Mouse (Mus musculus) CH12.LX (cell line): Measurements from ENCODE around the gene Rfc5. TPM values are rescaled to one million over a fixed set of nuclear protein-coding genes. Genes with fewer than 3 reads are reported as not detected.
A peak's percentile ranks its signal among the peaks of the same experiment; 100 is the strongest.

ENCODE experiments used
- DNase-seq: peaks from one replicate; pipeline ENCODE4 v3.0.0-alpha.2; 2013; ENCODE audit errors: extremely low read depth
- H3K27ac ChIP-seq: 2 replicates; pipeline ENCODE4 v1.5.1; 2012; ENCODE audit warnings: low read depth, mild to moderate bottlenecking, control low read depth, moderate library complexity; ENCODE audit not compliant: insufficient read depth
- H3K27me3 ChIP-seq: replicated peaks from 2 replicates; pipeline ENCODE3; 2012; ENCODE audit warnings: inconsistent platforms
- H3K36me3 ChIP-seq, 2 experiments: replicated peaks in 1 of 2; 2 replicates each; pipeline versions ENCODE3 to v1.6.1; 2012; ENCODE audit warnings: inconsistent platforms in 1 of 2, low read length in 1 of 2, mild to moderate bottlenecking in 1 of 2, mixed read lengths in 1 of 2, moderate library complexity in 1 of 2; ENCODE audit not compliant: control insufficient read depth in 1 of 2, insufficient read depth in 1 of 2
- H3K4me1 ChIP-seq, 2 experiments: 2 replicates each; pipeline ENCODE4 v1.6.1; 2012; ENCODE audit warnings: inconsistent platforms in 1 of 2, moderate library complexity in 1 of 2; ENCODE audit not compliant: insufficient read depth in 2 of 2, control insufficient read depth in 1 of 2
- H3K4me2 ChIP-seq: 2 replicates; pipeline ENCODE4 v1.6.1; 2012; ENCODE audit warnings: low read depth, mild to moderate bottlenecking, control low read depth; ENCODE audit not compliant: poor library complexity, insufficient read depth, severe bottlenecking
- H3K4me3 ChIP-seq, 3 experiments: fragments of 150-350 bp in 1 of 3; sonication (generic) in 1 of 3; replicated peaks in 1 of 3; 2 replicates each; pipeline versions ENCODE3 to v1.5.1; 2011 to 2012; ENCODE audit warnings: low read depth in 2 of 3, low read length in 2 of 3, mild to moderate bottlenecking in 2 of 3, moderate library complexity in 2 of 3, control low read depth in 1 of 3, improper control_type of control experiment in 1 of 3, inconsistent platforms in 1 of 3, mixed read lengths in 1 of 3; ENCODE audit not compliant: poor library complexity in 1 of 3
- H3K79me2 ChIP-seq: replicated peaks from 2 replicates; pipeline ENCODE4 v1.6.1; 2012; ENCODE audit warnings: mild to moderate bottlenecking, moderate library complexity; ENCODE audit not compliant: control insufficient read depth, poor library complexity, insufficient read depth, severe bottlenecking; ENCODE audit errors: extremely low read depth
- H3K9ac ChIP-seq: 2 replicates; pipeline ENCODE4 v1.6.1; 2012; ENCODE audit warnings: low read depth, mild to moderate bottlenecking, control low read depth, moderate library complexity; ENCODE audit not compliant: insufficient read depth
- H3K9me3 ChIP-seq: replicated peaks from 2 replicates; pipeline ENCODE3; 2012; ENCODE audit warnings: low read length, inconsistent platforms, mixed read lengths
- BHLHE40 ChIP-seq: IDR thresholded peaks from 2 replicates; pipeline ENCODE4 v1.6.1; 2011; ENCODE audit warnings: mild to moderate bottlenecking, low read depth, low read length, improper control_type of control experiment
- CHD1 ChIP-seq: IDR thresholded peaks from 2 replicates; pipeline ENCODE4 v1.6.1; 2012; ENCODE audit warnings: low read depth, low read length, improper control_type of control experiment, inconsistent platforms
- CHD2 ChIP-seq: IDR thresholded peaks from 2 replicates; pipeline ENCODE4 v1.6.1; 2011; ENCODE audit warnings: low read length, improper control_type of control experiment
- CTCF ChIP-seq, 2 experiments: IDR thresholded peaks in 1 of 2; conservative IDR thresholded peaks in 1 of 2; 2 replicates each; pipeline ENCODE4 v1.5.1; 2011 to 2012; ENCODE audit warnings: low read depth in 2 of 2, low read length in 2 of 2, improper control_type of control experiment in 1 of 2, inconsistent platforms in 1 of 2, mild to moderate bottlenecking in 1 of 2, moderate library complexity in 1 of 2
- E2F4 ChIP-seq: IDR thresholded peaks from 2 replicates; pipeline ENCODE4 v1.6.1; 2011; ENCODE audit warnings: low read depth, low read length, improper control_type of control experiment; ENCODE audit not compliant: insufficient replicate concordance
- ELF1 ChIP-seq: IDR thresholded peaks from 2 replicates; pipeline ENCODE4 v1.6.1; 2014; ENCODE audit warnings: low read depth, mild to moderate bottlenecking, inconsistent platforms, low read length, improper control_type of control experiment
- EP300 ChIP-seq: IDR thresholded peaks from 2 replicates; pipeline ENCODE4 v1.6.1; 2011; ENCODE audit warnings: low read length, improper control_type of control experiment
- ETS1 ChIP-seq: conservative IDR thresholded peaks from 2 replicates; pipeline ENCODE4 v1.6.1; 2012; ENCODE audit warnings: low read depth, mild to moderate bottlenecking, inconsistent platforms, low read length, improper control_type of control experiment, moderate library complexity
- GABPA ChIP-seq: IDR thresholded peaks from 2 replicates; pipeline ENCODE4 v1.6.1; 2012; ENCODE audit warnings: low read depth, low read length, improper control_type of control experiment, inconsistent platforms; ENCODE audit not compliant: insufficient replicate concordance
- HCFC1 ChIP-seq: IDR thresholded peaks from 2 replicates; pipeline ENCODE4 v1.6.1; 2012; ENCODE audit warnings: low read depth, mild to moderate bottlenecking, inconsistent platforms, low read length, improper control_type of control experiment
- IRF4 ChIP-seq: IDR thresholded peaks from 2 replicates; pipeline ENCODE4 v1.6.1; 2014; ENCODE audit warnings: low read depth, mild to moderate bottlenecking, inconsistent platforms, low read length, improper control_type of control experiment
- JUN ChIP-seq: IDR thresholded peaks from 2 replicates; pipeline ENCODE4 v1.6.1; 2011; ENCODE audit warnings: low read depth, mild to moderate bottlenecking, low read length, improper control_type of control experiment, moderate library complexity; ENCODE audit not compliant: insufficient read depth
- JUND ChIP-seq: conservative IDR thresholded peaks from 2 replicates; pipeline ENCODE4 v1.6.1; 2011; ENCODE audit warnings: low read depth, low read length, improper control_type of control experiment
- KAT2A ChIP-seq: IDR thresholded peaks from 2 replicates; pipeline ENCODE4 v1.6.1; 2012; ENCODE audit warnings: low read length, improper control_type of control experiment, inconsistent platforms; ENCODE audit not compliant: insufficient replicate concordance
- MAFK ChIP-seq: IDR thresholded peaks from 2 replicates; pipeline ENCODE4 v1.6.1; 2011; ENCODE audit warnings: low read length, improper control_type of control experiment; ENCODE audit not compliant: insufficient replicate concordance
- MAX ChIP-seq: IDR thresholded peaks from 2 replicates; pipeline ENCODE4 v1.6.1; 2011; ENCODE audit warnings: low read length, improper control_type of control experiment
- MAZ ChIP-seq: IDR thresholded peaks from 2 replicates; pipeline ENCODE4 v1.6.1; 2012; ENCODE audit warnings: low read depth, mild to moderate bottlenecking, inconsistent platforms, low read length, improper control_type of control experiment, moderate library complexity
- MEF2A ChIP-seq: IDR thresholded peaks from 2 replicates; pipeline ENCODE4 v1.6.1; 2014; ENCODE audit warnings: low read depth, mild to moderate bottlenecking, inconsistent platforms, low read length, improper control_type of control experiment, borderline replicate concordance
- MXI1 ChIP-seq: IDR thresholded peaks from 2 replicates; pipeline ENCODE4 v1.6.1; 2011; ENCODE audit warnings: mild to moderate bottlenecking, low read depth, low read length, improper control_type of control experiment
- MYC ChIP-seq: IDR thresholded peaks from 2 replicates; pipeline ENCODE4 v1.6.1; 2011; ENCODE audit warnings: low read depth, mild to moderate bottlenecking, improper control_type of control experiment, low read length
- NELFE ChIP-seq: IDR thresholded peaks from 2 replicates; pipeline ENCODE4 v1.6.1; 2011; ENCODE audit warnings: low read depth, low read length, improper control_type of control experiment
- NRF1 ChIP-seq: IDR thresholded peaks from 2 replicates; pipeline ENCODE4 v1.6.1; 2014; ENCODE audit warnings: low read depth, mild to moderate bottlenecking, inconsistent platforms, low read length, improper control_type of control experiment, moderate library complexity
- PAX5 ChIP-seq: IDR thresholded peaks from 2 replicates; pipeline ENCODE4 v1.6.1; 2012; ENCODE audit warnings: low read length, inconsistent platforms, mixed read lengths
- POLR2A ChIP-seq: IDR thresholded peaks from 2 replicates; pipeline ENCODE4 v1.6.1; 2011; ENCODE audit warnings: low read depth, mild to moderate bottlenecking, improper control_type of control experiment, low read length
- POLR2AphosphoS2 ChIP-seq: IDR thresholded peaks from 2 replicates; pipeline ENCODE4 v1.6.1; 2011; ENCODE audit warnings: low read depth, low read length, improper control_type of control experiment
- RAD21 ChIP-seq: IDR thresholded peaks from 2 replicates; pipeline ENCODE4 v1.6.1; 2011; ENCODE audit warnings: low read depth, mild to moderate bottlenecking, low read length, improper control_type of control experiment, moderate library complexity
- RCOR1 ChIP-seq: conservative IDR thresholded peaks from 2 replicates; pipeline ENCODE4 v1.6.1; 2012; ENCODE audit warnings: low read depth, mild to moderate bottlenecking, inconsistent platforms, low read length, improper control_type of control experiment
- SIN3A ChIP-seq: IDR thresholded peaks from 2 replicates; pipeline ENCODE4 v1.6.1; 2012; ENCODE audit warnings: low read length, improper control_type of control experiment, inconsistent platforms
- SMC3 ChIP-seq: IDR thresholded peaks from 2 replicates; pipeline ENCODE4 v1.6.1; 2011; ENCODE audit warnings: low read depth, low read length, improper control_type of control experiment
- TBP ChIP-seq: conservative IDR thresholded peaks from 2 replicates; pipeline ENCODE4 v1.6.1; 2011; ENCODE audit warnings: low read depth, low read length, improper control_type of control experiment
- TCF12 ChIP-seq: IDR thresholded peaks from 2 replicates; pipeline ENCODE4 v1.6.1; 2014; ENCODE audit warnings: low read depth, mild to moderate bottlenecking, inconsistent platforms, low read length, improper control_type of control experiment
- UBTF ChIP-seq: IDR thresholded peaks from 2 replicates; pipeline ENCODE4 v1.6.1; 2012; ENCODE audit warnings: low read depth, mild to moderate bottlenecking, inconsistent platforms, low read length, improper control_type of control experiment, moderate library complexity
- USF1 ChIP-seq: IDR thresholded peaks from 2 replicates; pipeline ENCODE4 v1.6.1; 2014; ENCODE audit warnings: low read depth, mild to moderate bottlenecking, inconsistent platforms, low read length, improper control_type of control experiment
- USF2 ChIP-seq: conservative IDR thresholded peaks from 2 replicates; pipeline ENCODE4 v1.6.1; 2011; ENCODE audit warnings: low read depth, low read length, improper control_type of control experiment
- ZC3H11A ChIP-seq: IDR thresholded peaks from 2 replicates; pipeline ENCODE4 v1.6.1; 2012; ENCODE audit warnings: low read depth, mild to moderate bottlenecking, inconsistent platforms, low read length, improper control_type of control experiment
- ZKSCAN1 ChIP-seq: IDR thresholded peaks from 2 replicates; pipeline ENCODE4 v1.6.1; 2012; ENCODE audit warnings: low read depth, inconsistent platforms, low read length, improper control_type of control experiment, borderline replicate concordance
- ZMIZ1 ChIP-seq: IDR thresholded peaks from 2 replicates; pipeline ENCODE4 v1.6.1; 2012; ENCODE audit warnings: low read depth, mild to moderate bottlenecking, inconsistent platforms, low read length, improper control_type of control experiment
- ZNF384 ChIP-seq: IDR thresholded peaks from 2 replicates; pipeline ENCODE4 v1.6.1; 2012; ENCODE audit warnings: low read depth, low read length, improper control_type of control experiment, inconsistent platforms
- dilution Hi-C: fragments of 300-500 bp; cut with MboI; formaldehyde crosslinking; loops from 2 replicates; pipeline ENCODE4 v1.14.3; 2020; ENCODE audit warnings: low sequenced_read_pairs; ENCODE audit not compliant: extremely low pct_unique_long_range_greater_than_20kb, extremely low pct_ligation_motif_present
- in situ Hi-C: fragments of 300-500 bp; cut with MboI; formaldehyde crosslinking; loops from 3 replicates; pipeline ENCODE4 v1.14.3; 2019; ENCODE audit warnings: low sequenced_read_pairs, low pct_ligation_motif_present, low pct_unique_long_range_greater_than_20kb, mixed read lengths
- polyA plus RNA-seq: library from polyadenylated mRNA; unstranded; fragments of >175 nt; gene quantifications from 2 replicates; pipeline ENCODE4 v1.2.1, GENCODE M21; 2012; ENCODE audit warnings: low read depth; ENCODE audit not compliant: insufficient read length
- total RNA-seq, 2 experiments: library from RNA; depleted of rRNA; stranded (reverse); fragments of 300-350 nt in 1 of 2; fragments of >200 nt in 1 of 2; gene quantifications; 2 replicates each; pipeline ENCODE4 v1.2.3; 2012 to 2014

The Rfc5 gene
- total and polyA plus RNA-seq, 3 experiments = 137 to 221 (median 186) TPM

- dilution Hi-C loops = no loop called here
- peak; percentile 69; the same call in 1 of the 2 replicates for TF ChIP-seq MEF2A
- 0 out of 2 replicates have a peak, but pooled peaks have one; percentile 14 for TF ChIP-seq HCFC1
- peak; percentile 50 for TF ChIP-seq POLR2A
- no peak for TF ChIP-seq CHD2
- TF ChIP-seq USF1 = no peak
- no peak for TF ChIP-seq ZKSCAN1
- TF ChIP-seq CTCF (conservative IDR thresholded peaks at IDR 0.05 in 1 of 2, IDR thresholded peaks at IDR 0.05 in 1 of 2; ENCODE audit: low read depth in 2 of 2, low read length in 2 of 2) = no peak
- TF ChIP-seq JUN = no peak
- TF ChIP-seq POLR2AphosphoS2 = no peak
- no peak; the same call in 1 of the 2 replicates for TF ChIP-seq RAD21
- no peak for TF ChIP-seq ZNF384
- TF ChIP-seq KAT2A = 0 out of 2 replicates have a peak, but pooled peaks have one; percentile 17
- TF ChIP-seq MAZ = peak; percentile 88
- no peak for TF ChIP-seq CHD1
- no peak for TF ChIP-seq JUND
- TF ChIP-seq USF2 = no peak
- TF ChIP-seq MYC = peak; percentile 89
- no peak for TF ChIP-seq NELFE
- TF ChIP-seq ELF1 = peak; percentile 54; the same call in 1 of the 2 replicates
- TF ChIP-seq BHLHE40 = 0 out of 2 replicates have a peak, but pooled peaks have one; percentile 20
- TF ChIP-seq MAX = peak; percentile 77
- TF ChIP-seq ZC3H11A = no peak
- TF ChIP-seq SMC3 = peak; percentile 17; the same call in 1 of the 2 replicates
- TF ChIP-seq TBP = peak; percentile 66; the same call in 1 of the 2 replicates
- TF ChIP-seq RCOR1 = 0 out of 2 replicates have a peak, but pooled peaks have one; percentile 51
- TF ChIP-seq PAX5 = no peak
- TF ChIP-seq MAFK = no peak
- no peak for TF ChIP-seq GABPA
- 0 out of 2 replicates have a peak, but pooled peaks have one; percentile 38 for TF ChIP-seq ETS1
- TF ChIP-seq EP300 = peak; percentile 42; the same call in 1 of the 2 replicates
- peak; percentile 86 for TF ChIP-seq UBTF
- no peak for TF ChIP-seq NRF1
- TF ChIP-seq SIN3A = peak; percentile 59; the same call in 1 of the 2 replicates
- TF ChIP-seq MXI1 = peak; percentile 84
- TF ChIP-seq E2F4 = no peak
- peak; percentile 64; the same call in 1 of the 2 replicates for TF ChIP-seq IRF4
- TF ChIP-seq TCF12 = 0 out of 2 replicates have a peak, but pooled peaks have one; percentile 45
- TF ChIP-seq ZMIZ1 = peak; percentile 43; the same call in 1 of the 2 replicates
- DNase-seq = peak; percentile 80
- Histone ChIP-seq H3K9ac (peak overlapping the region; percentile 10; the same call in 1 of the 2 replicates), H3K27ac (peak overlapping the region; percentile 85), H3K4me1 (peaks cover 24 to 73% of the 10 kb centered on the region in 2 experiments), H3K4me2 (peak overlapping the region; percentile 33), H3K79me2 (peaks cover 28% of the 10 kb centered on the region), H3K9me3 (no peaks in the 10 kb centered on the region), H3K27me3 (no peaks in the 10 kb centered on the region), H3K4me3 (peak overlapping the region in 1 of 3 experiments; percentile 9), H3K36me3 (peaks cover 72 to 83% of the 10 kb centered on the region in 2 experiments)
- in situ Hi-C loops = loop anchor here (10.0 kb wide), 1 partner anchor 102 kb away; no protein-coding TSS in a partner anchor
Measured at GRCm38 (mm10) chr5:117383198-117383597, 5.6 kb downstream of the Rfc5 start.
